Mouse (Mus musculus): ENCODE data around the gene Sec24a. TPM values are rescaled to one million over a fixed set of nuclear protein-coding genes. Genes with fewer than 3 reads are reported as not detected.

The Sec24a gene
- total and polyA plus RNA-seq, 2 experiments from 2014 or later, result 12.5 to 16.7 TPM

DNA sequence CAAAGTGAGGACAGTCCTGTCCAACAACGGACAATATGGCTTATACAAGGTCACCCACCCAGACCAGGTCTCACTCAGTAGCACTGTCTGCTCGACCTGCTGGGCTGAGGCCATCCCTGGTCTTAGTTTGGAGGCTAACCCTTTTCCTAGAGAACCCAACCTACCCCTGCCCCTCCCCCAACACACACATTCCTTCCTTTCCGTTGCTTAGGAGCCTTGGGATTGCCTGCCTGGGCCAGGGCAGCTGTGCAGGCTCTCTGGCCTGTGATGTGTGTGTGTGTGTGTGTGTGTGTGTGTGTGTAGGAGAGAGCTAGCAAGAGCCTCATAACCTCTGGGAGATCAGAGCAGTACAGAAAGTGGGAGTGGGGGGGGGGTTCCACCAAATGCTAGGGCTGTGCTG is 114.9 kb downstream of the Sec24a start:
- Histone ChIP-seq H3K36me3 (ENCODE audit: insufficient read depth, low read length) (peaks cover 15% of the 10 kb centered on the region), H3K9me3 (ENCODE audit: low read length) (no peaks in the 10 kb centered on the region), H3K27me3 (ENCODE audit: insufficient read depth, low read length) (no peaks in the 10 kb centered on the region; the same call in 1 of the 2 replicates), H3K4me3 (ENCODE audit: low read depth, low read length) (no peak overlapping the region), H3K4me1 (ENCODE audit: insufficient read depth, low read length) (peaks cover 6% of the 10 kb centered on the region; the same call in 1 of the 2 replicates), H3K27ac (ENCODE audit: low read depth, low read length) (no peak overlapping the region), H3K4me2 (ENCODE audit: low read depth, low read length, poor library complexity, severe bottlenecking) (peak overlapping the region; percentile 69; the same call in 1 of the 2 replicates), H3K9ac (replicated peaks; ENCODE audit: low read length, poor library complexity, severe bottlenecking) (no peak overlapping the region)
- DNase-seq (ENCODE audit: low spot score) (no peak), ATAC-seq (ENCODE audit: low FRiP score) (no peak)
- 15% methylated on average over 3 of the region's 3 CpGs for WGBS
- no peak for TF ChIP-seq CTCF (IDR thresholded peaks at IDR 0.05)

- ATAC-seq (ENCODE audit: low FRiP score), result no peak
Observed at GRCm38 (mm10) chr11:51646751-51647667, 116.4 kb downstream of the Sec24a start.

DNA sequence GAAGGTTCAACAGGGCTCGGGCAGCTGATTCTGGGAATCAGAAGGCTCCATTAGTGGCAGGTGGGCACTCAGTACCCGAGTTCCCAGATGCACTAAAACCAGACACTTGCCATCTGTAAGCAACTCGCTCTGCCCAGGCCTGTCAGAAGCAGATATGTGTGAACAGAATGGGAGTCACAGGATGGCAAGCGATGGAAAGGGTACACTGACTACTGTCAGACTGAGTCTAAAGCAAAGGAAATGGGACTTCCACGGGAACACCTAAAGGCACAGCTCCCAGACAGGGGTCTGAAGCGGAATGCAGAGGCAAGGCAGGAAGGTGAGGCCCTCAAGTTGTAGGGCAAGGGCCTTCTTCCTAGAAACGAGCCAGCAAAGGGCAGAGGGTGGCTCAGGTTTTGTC is 117.2 kb downstream of the Sec24a start:
- H3K4me1 ChIP-seq (ENCODE audit: insufficient read depth, low read length), result peaks cover 6% of the 10 kb centered on the region; the same call in 1 of the 2 replicates

More at GRCm38 (mm10) chr11:51646751-51647667, 116.4 kb downstream of the Sec24a start:
- H3K9me3 ChIP-seq (ENCODE audit: low read length), result no peaks in the 10 kb centered on the region
- WGBS, result 82% methylated on average over 15 of the region's 15 CpGs
- H3K36me3 ChIP-seq (ENCODE audit: insufficient read depth, low read length), result peaks cover 20% of the 10 kb centered on the region
- peaks cover 6% of the 10 kb centered on the region; the same call in 1 of the 2 replicates for H3K4me1 ChIP-seq (ENCODE audit: insufficient read depth, low read length)
- DNase-seq (ENCODE audit: low spot score), result no peak
- H3K9ac ChIP-seq (replicated peaks; ENCODE audit: low read length, poor library complexity, severe bottlenecking), result no peak overlapping the region
- no peaks in the 10 kb centered on the region; the same call in 1 of the 2 replicates for H3K27me3 ChIP-seq (ENCODE audit: insufficient read depth, low read length)
- H3K4me2 ChIP-seq (ENCODE audit: low read depth, low read length, poor library complexity, severe bottlenecking), result no peak overlapping the region
- no peak for TF ChIP-seq CTCF (IDR thresholded peaks at IDR 0.05)
- no peak overlapping the region for H3K4me3 ChIP-seq (ENCODE audit: low read depth, low read length)
- no peak overlapping the region for H3K27ac ChIP-seq (ENCODE audit: low read depth, low read length)

GRCm38 (mm10) chr11:51645293-51645692 is 118.1 kb downstream of the Sec24a start:
- Histone ChIP-seq H3K9ac (replicated peaks; ENCODE audit: low read length, poor library complexity, severe bottlenecking) (no peak overlapping the region), H3K9me3 (ENCODE audit: low read length) (no peaks in the 10 kb centered on the region), H3K27ac (ENCODE audit: low read depth, low read length) (no peak overlapping the region), H3K4me2 (ENCODE audit: low read depth, low read length, poor library complexity, severe bottlenecking) (no peak overlapping the region), H3K36me3 (ENCODE audit: insufficient read depth, low read length) (peaks cover 20% of the 10 kb centered on the region), H3K4me1 (ENCODE audit: insufficient read depth, low read length) (peaks cover 6% of the 10 kb centered on the region; the same call in 1 of the 2 replicates), H3K4me3 (ENCODE audit: low read depth, low read length) (no peak overlapping the region), H3K27me3 (ENCODE audit: insufficient read depth, low read length) (no peaks in the 10 kb centered on the region)
- TF ChIP-seq CTCF (IDR thresholded peaks at IDR 0.05), result no peak
- no peak for ATAC-seq (ENCODE audit: low FRiP score)
- DNase-seq (ENCODE audit: low spot score), result peak; percentile 54
- WGBS, result 81% methylated on average over 13 of the region's 13 CpGs

More for the DNA sequence above, 117.2 kb downstream of the Sec24a start:
- no peaks in the 10 kb centered on the region for H3K9me3 ChIP-seq (ENCODE audit: low read length)
- no peaks in the 10 kb centered on the region for H3K27me3 ChIP-seq (ENCODE audit: insufficient read depth, low read length)
- DNase-seq (ENCODE audit: low spot score) (no peak), ATAC-seq (ENCODE audit: low FRiP score) (no peak)
- H3K27ac ChIP-seq (ENCODE audit: low read depth, low read length), result no peak overlapping the region
- no peak overlapping the region for H3K4me3 ChIP-seq (ENCODE audit: low read depth, low read length)
- no peak overlapping the region for H3K9ac ChIP-seq (replicated peaks; ENCODE audit: low read length, poor library complexity, severe bottlenecking)
- no peak overlapping the region for H3K4me2 ChIP-seq (ENCODE audit: low read depth, low read length, poor library complexity, severe bottlenecking)
- 86% methylated on average over 7 of the region's 7 CpGs for WGBS
- peaks cover 20% of the 10 kb centered on the region for H3K36me3 ChIP-seq (ENCODE audit: insufficient read depth, low read length)
- no peak for TF ChIP-seq CTCF (IDR thresholded peaks at IDR 0.05)

DNA sequence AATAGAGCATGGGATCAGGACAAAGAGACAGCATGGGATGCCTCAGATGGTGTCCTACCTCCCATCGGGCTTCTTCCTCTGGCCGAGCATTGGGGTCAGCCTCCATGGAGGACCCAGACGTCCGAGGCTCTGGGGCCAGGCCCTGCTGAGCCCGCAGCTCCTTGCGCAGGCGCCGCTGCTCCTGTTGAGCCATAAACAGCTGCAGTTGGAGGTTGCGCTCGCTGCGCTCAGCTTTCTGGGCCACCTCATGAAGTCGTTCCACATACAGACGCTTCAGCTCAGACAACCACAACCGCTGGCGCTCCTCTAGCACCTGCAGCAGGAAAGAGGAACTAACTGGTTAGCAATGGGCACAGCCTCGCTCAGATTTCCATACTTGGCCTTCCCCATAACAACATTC is 119.2 kb downstream of the Sec24a start:
- H3K27ac ChIP-seq (ENCODE audit: low read depth, low read length), result no peak overlapping the region
- no peaks in the 10 kb centered on the region for H3K4me1 ChIP-seq (ENCODE audit: insufficient read depth, low read length)
- H3K36me3 ChIP-seq (ENCODE audit: insufficient read depth, low read length), result peaks cover 20% of the 10 kb centered on the region
- DNase-seq (ENCODE audit: low spot score) (no peak), ATAC-seq (ENCODE audit: low FRiP score) (no peak)
- no peak overlapping the region for H3K4me2 ChIP-seq (ENCODE audit: low read depth, low read length, poor library complexity, severe bottlenecking)
- 75% methylated on average over 16 of the region's 16 CpGs for WGBS
- no peak overlapping the region for H3K4me3 ChIP-seq (ENCODE audit: low read depth, low read length)
- TF ChIP-seq CTCF (IDR thresholded peaks at IDR 0.05), result no peak
- H3K9me3 ChIP-seq (ENCODE audit: low read length), result no peaks in the 10 kb centered on the region
- no peak overlapping the region for H3K9ac ChIP-seq (replicated peaks; ENCODE audit: low read length, poor library complexity, severe bottlenecking)
- H3K27me3 ChIP-seq (ENCODE audit: insufficient read depth, low read length), result no peaks in the 10 kb centered on the region

GRCm38 (mm10) chr11:51643761-51644160 is 119.7 kb downstream of the Sec24a start:
- Histone ChIP-seq H3K27ac (ENCODE audit: low read depth, low read length) (no peak overlapping the region), H3K4me2 (ENCODE audit: low read depth, low read length, poor library complexity, severe bottlenecking) (0 out of 2 replicates have a peak overlapping the region, but pooled peaks have one; percentile 0), H3K4me3 (ENCODE audit: low read depth, low read length) (no peak overlapping the region), H3K36me3 (ENCODE audit: insufficient read depth, low read length) (peaks cover 20% of the 10 kb centered on the region), H3K9ac (replicated peaks; ENCODE audit: low read length, poor library complexity, severe bottlenecking) (no peak overlapping the region), H3K9me3 (ENCODE audit: low read length) (no peaks in the 10 kb centered on the region), H3K4me1 (ENCODE audit: insufficient read depth, low read length) (no peaks in the 10 kb centered on the region), H3K27me3 (ENCODE audit: insufficient read depth, low read length) (no peaks in the 10 kb centered on the region)
- WGBS, result 55% methylated on average over 15 of the region's 15 CpGs
- DNase-seq (ENCODE audit: low spot score) (peak; percentile 51), ATAC-seq (ENCODE audit: low FRiP score) (no peak; the same call in 1 of the 2 replicates)
- no peak for TF ChIP-seq CTCF (IDR thresholded peaks at IDR 0.05)

All from midbrain, postnatal 0 days (tissue).